Mouse (Mus musculus) liver, postnatal 0 days (tissue): ENCODE data around the gene Cfd. TPM values are rescaled to one million over a fixed set of nuclear protein-coding genes. Genes with fewer than 3 reads are reported as not detected.

ENCODE experiments used
- ATAC-seq: fragments of 200-750 bp; cut with Nextera tagmentation; 2 replicates; pipeline ENCODE4 v1.8.0; 2017; ENCODE audit warnings: mild to moderate bottlenecking, moderate library complexity
- DNase-seq: peaks from one replicate; pipeline ENCODE4 v3.0.0-alpha.2; 2016
- H3K27ac ChIP-seq: fragments of 300-500 bp; sonication (generic); 2 replicates; pipeline ENCODE4 v1.5.1; 2014; ENCODE audit warnings: antibody characterized with exemption, moderate library complexity, mild to moderate bottlenecking, low read depth
- H3K27me3 ChIP-seq: fragments of 300-500 bp; sonication (generic); 2 replicates; pipeline ENCODE4 v1.6.1; 2014; ENCODE audit warnings: low read length, control low read depth, mixed read lengths; ENCODE audit not compliant: insufficient read depth
- H3K36me3 ChIP-seq: fragments of 300-500 bp; sonication (generic); replicated peaks from 2 replicates; pipeline ENCODE4 v1.6.1; 2014; ENCODE audit warnings: mild to moderate bottlenecking, control low read depth, low read length, moderate library complexity, mixed read lengths; ENCODE audit not compliant: insufficient read depth
- H3K4me1 ChIP-seq: fragments of 300-500 bp; sonication (generic); 2 replicates; pipeline ENCODE4 v1.6.1; 2014; ENCODE audit warnings: antibody characterized with exemption, mild to moderate bottlenecking, control low read depth; ENCODE audit not compliant: insufficient read depth
- H3K4me2 ChIP-seq: fragments of 300-500 bp; sonication (generic); 2 replicates; pipeline ENCODE4 v1.6.1; 2014; ENCODE audit warnings: low read depth, mild to moderate bottlenecking, low read length, moderate library complexity, mixed read lengths
- H3K4me3 ChIP-seq: fragments of 300-500 bp; sonication (generic); 2 replicates; pipeline ENCODE4 v1.5.1; 2014; ENCODE audit warnings: low read depth, low read length
- H3K9ac ChIP-seq: fragments of 300-500 bp; sonication (generic); replicated peaks from 2 replicates; pipeline ENCODE4 v1.6.1; 2014; ENCODE audit warnings: mild to moderate bottlenecking, moderate library complexity
- H3K9me3 ChIP-seq: fragments of 300-500 bp; sonication (generic); 2 replicates; pipeline ENCODE4 v1.6.1; 2016; ENCODE audit warnings: mild to moderate bottlenecking, control low read depth, low read length, mixed read lengths
- CTCF ChIP-seq: sonication (generic); IDR thresholded peaks from 2 replicates; pipeline ENCODE4 v1.5.1; 2016; ENCODE audit warnings: antibody characterized with exemption, low read depth
- EP300 ChIP-seq: IDR thresholded peaks from 2 replicates; pipeline ENCODE4 v1.6.1; 2016; ENCODE audit warnings: antibody characterized with exemption, low read depth, mild to moderate bottlenecking
- WGBS: fragments of 180-500 bp; shearing (Covaris S2); extraction: QIAGEN DNeasy Blood & Tissue Kit; methylation state at CpG from one replicate; pipeline ENCODE4 v1.1.7; 2014; ENCODE audit not compliant: insufficient replicate concordance; 5-methylcytosine and 5-hydroxymethylcytosine counted together
- polyA plus RNA-seq: library from polyadenylated mRNA; unstranded; fragments of >200 nt; fragmentation: Nextera tagmentation; extraction: Ambion mirVana; gene quantifications from 2 replicates; pipeline ENCODE4 v1.2.1, GENCODE M21; 2015

Cfd gene
- polyA plus RNA-seq, 1 experiment from 2014 or later: not detected

- no peak overlapping the region for H3K27ac ChIP-seq
- H3K4me1 ChIP-seq: 0 out of 2 replicates have a peak, but pooled peaks cover 8% of the 10 kb centered on the region
- no peak overlapping the region for H3K9ac ChIP-seq
- DNase-seq: no peak
- no peak overlapping the region for H3K4me3 ChIP-seq
- H3K4me2 ChIP-seq: no peak overlapping the region
- H3K27me3 ChIP-seq: no peaks in the 10 kb centered on the region
- no peak for TF ChIP-seq EP300
- TF ChIP-seq CTCF: peak; percentile 41; the same call in 1 of the 2 replicates
- 70% methylated on average over 2 of the region's 2 CpGs for WGBS
- H3K36me3 ChIP-seq: peaks cover 27% of the 10 kb centered on the region; the same call in 1 of the 2 replicates
- no peak for ATAC-seq
- no peaks in the 10 kb centered on the region for H3K9me3 ChIP-seq
Measured at GRCm38 (mm10) chr10:79900951-79901410, 10.3 kb downstream of the Cfd start.

GRCm38 (mm10) chr10:79906712-79907111, 16.1 kb downstream of the Cfd start:
- Histone ChIP-seq H3K9me3 (no peaks in the 10 kb centered on the region), H3K9ac (no peak overlapping the region), H3K36me3 (peaks cover 32% of the 10 kb centered on the region), H3K4me1 (peaks cover 17% of the 10 kb centered on the region), H3K4me2 (no peak overlapping the region), H3K27ac (no peak overlapping the region), H3K27me3 (no peaks in the 10 kb centered on the region), H3K4me3 (no peak overlapping the region)
- DNase-seq (no peak), ATAC-seq (no peak)
- 95% methylated on average over 9 of the region's 9 CpGs for WGBS
- TF ChIP-seq CTCF: no peak
- TF ChIP-seq EP300: no peak

GRCm38 (mm10) chr10:79907415-79907814, 16.8 kb downstream of the Cfd start:
- no peaks in the 10 kb centered on the region for H3K27me3 ChIP-seq
- H3K4me1 ChIP-seq: peaks cover 17% of the 10 kb centered on the region
- no peak overlapping the region for H3K4me2 ChIP-seq
- H3K36me3 ChIP-seq: peaks cover 32% of the 10 kb centered on the region
- H3K9me3 ChIP-seq: no peaks in the 10 kb centered on the region
- no peak overlapping the region for H3K27ac ChIP-seq
- no peak for ATAC-seq
- H3K9ac ChIP-seq: no peak overlapping the region
- 90% methylated on average over 10 of the region's 10 CpGs for WGBS
- TF ChIP-seq EP300 (no peak), CTCF (no peak)
- H3K4me3 ChIP-seq: no peak overlapping the region
- DNase-seq: no peak

- Histone ChIP-seq H3K9ac (peak within 1 kb of the TSS; percentile 90), H3K4me3 (peak within 1 kb of the TSS; percentile 84), H3K36me3 (peaks cover 32% of the 10 kb centered on the region), H3K27ac (peak within 1 kb of the TSS; percentile 97), H3K9me3 (no peaks in the 10 kb centered on the region), H3K27me3 (no peaks in the 10 kb centered on the region), H3K4me2 (peak within 1 kb of the TSS; percentile 74), H3K4me1 (peaks cover 17% of the 10 kb centered on the region)
- DNase-seq: peak; percentile 96
- peak; percentile 97 for ATAC-seq
- 2% methylated on average over 49 of the region's 52 CpGs for WGBS
- TF ChIP-seq EP300: no peak
- no peak for TF ChIP-seq CTCF
Measured at GRCm38 (mm10) chr10:79908167-79909091, 17.8 kb downstream of the Cfd start, which contains the start of gene Med16. TSS of gene Med16 (minus strand) at chr10:79908923.

- peaks cover 29% of the 10 kb centered on the region for H3K36me3 ChIP-seq
- no peak for DNase-seq
Measured at GRCm38 (mm10) chr10:79909092-79909922, 18.7 kb downstream of the Cfd start.

More at GRCm38 (mm10) chr10:79909092-79909922, 18.7 kb downstream of the Cfd start:
- peaks cover 26% of the 10 kb centered on the region for H3K4me1 ChIP-seq
- H3K4me3 ChIP-seq: peak overlapping the region; percentile 84
- peak overlapping the region; percentile 90 for H3K9ac ChIP-seq
- 24% methylated on average over 14 of the region's 14 CpGs for WGBS
- ATAC-seq: peak; percentile 52
- no peaks in the 10 kb centered on the region for H3K27me3 ChIP-seq
- H3K27ac ChIP-seq: peak overlapping the region; percentile 97
- H3K4me2 ChIP-seq: peak overlapping the region; percentile 74
- TF ChIP-seq CTCF (no peak), EP300 (peak; percentile 56; the same call in 1 of the 2 replicates)
- no peaks in the 10 kb centered on the region for H3K9me3 ChIP-seq
